Mouse (Mus musculus) effector memory CD4-positive, alpha-beta T cell, adult 5 months (primary cell): ENCODE measurements around the gene Olfr169. TPM values are rescaled to one million over a fixed set of nuclear protein-coding genes. Genes with fewer than 3 reads are reported as not detected.

Source experiments
- polyA plus RNA-seq: library from polyadenylated mRNA; unstranded; fragments of 100-300 nt; shearing (Covaris generic); gene quantifications from one replicate; pipeline ENCODE4 v1.2.1, GENCODE M21; 2017

Olfr169 gene
- polyA plus RNA-seq: not detected

DNA sequence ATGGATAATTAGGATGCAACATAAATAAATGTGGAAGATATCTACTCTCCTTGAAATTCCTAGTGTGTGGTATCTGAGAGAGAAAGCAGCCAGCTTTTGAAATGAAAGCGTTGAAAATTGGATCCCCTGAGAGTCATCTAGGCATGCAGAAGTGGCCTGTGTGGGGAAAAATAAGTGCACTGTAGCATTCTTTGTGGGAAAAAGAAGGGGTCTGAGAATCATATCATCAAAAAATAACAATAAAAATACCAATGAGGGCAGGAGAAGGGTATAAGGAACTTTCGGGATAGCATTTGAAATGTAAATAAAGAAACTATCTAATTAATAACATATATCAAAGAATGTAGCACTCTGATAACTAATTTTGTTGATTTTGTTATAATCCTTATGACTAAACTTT lies at the start of gene Olfr169:
Gene Olfr169 (minus strand): TSS at position 101 of the 400 bp plus-strand sequence.

DNA sequence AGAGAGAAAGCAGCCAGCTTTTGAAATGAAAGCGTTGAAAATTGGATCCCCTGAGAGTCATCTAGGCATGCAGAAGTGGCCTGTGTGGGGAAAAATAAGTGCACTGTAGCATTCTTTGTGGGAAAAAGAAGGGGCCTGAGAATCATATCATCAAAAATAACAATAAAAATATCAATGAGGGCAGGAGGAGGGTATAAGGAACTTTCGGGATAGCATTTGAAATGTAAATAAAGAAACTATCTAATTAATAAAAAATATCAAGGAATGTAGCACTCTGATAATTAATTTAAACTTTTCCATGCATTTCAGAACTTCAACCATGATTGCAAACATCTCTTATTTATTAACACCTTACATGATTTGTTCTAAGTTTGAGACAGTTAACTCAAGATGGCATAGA lies 40.2 kb upstream of the Olfr169 start, which contains the start of gene Olfr170:
Gene Olfr170 (minus strand): TSS at position 101 of the 400 bp plus-strand sequence.

DNA sequence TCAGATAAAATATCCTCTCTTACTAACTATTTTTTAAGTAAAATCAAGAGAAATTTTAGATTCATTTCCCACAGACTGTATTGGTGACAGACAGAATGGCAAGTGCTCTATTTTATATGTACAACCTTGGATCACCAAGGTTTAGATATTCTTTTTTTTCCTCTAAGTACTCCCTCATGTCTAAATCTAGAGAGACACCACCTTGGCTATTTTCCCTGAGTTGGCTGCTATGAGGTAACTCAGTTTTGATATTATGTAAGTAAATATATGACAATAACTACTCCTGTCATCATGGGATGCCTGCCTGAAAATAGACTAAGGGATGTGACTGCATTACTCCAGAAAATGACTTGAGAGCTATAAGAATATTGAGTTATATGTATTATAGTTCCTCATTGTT lies 36.2 kb downstream of the Olfr169 start, which contains the start of gene Olfr168:
Gene Olfr168 (minus strand): TSS at position 101 of the 400 bp plus-strand sequence.

DNA sequence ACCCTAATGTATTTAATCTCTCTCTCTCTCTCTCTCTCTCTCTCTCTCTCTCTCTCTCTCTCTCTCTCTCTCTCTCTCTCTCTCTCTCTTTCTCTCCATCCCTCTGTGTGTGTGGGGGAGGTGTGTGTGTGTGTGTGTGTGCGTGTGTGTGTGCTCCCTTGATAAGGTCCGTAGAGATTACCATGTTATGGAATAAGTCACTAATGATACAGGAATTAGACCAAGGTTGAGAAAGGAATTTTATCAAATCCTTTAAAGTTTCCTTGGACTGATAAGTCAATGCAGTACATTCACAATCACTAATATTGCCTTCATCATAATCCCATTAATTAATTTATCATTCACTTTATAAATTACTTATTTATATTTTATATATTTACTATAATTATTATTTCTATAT lies 49.4 kb downstream of the Olfr169 start, which contains the start of gene Olfr167:
Gene Olfr167 (minus strand): TSS at position 101 of the 400 bp plus-strand sequence.

Other genes starting within 250 kb of the Olfr169 start
- gene Olfr165, start 148.7 kb downstream of the Olfr169 start, polyA plus RNA-seq: not detected
- gene Olfr166, start 88.1 kb downstream of the Olfr169 start, polyA plus RNA-seq: not detected
- gene Olfr167, start 49.5 kb downstream of the Olfr169 start, polyA plus RNA-seq: 0.14 TPM
- not detected for gene Olfr168, start 36.3 kb downstream of the Olfr169 start, polyA plus RNA-seq
- gene Olfr170, start 40.1 kb upstream of the Olfr169 start, polyA plus RNA-seq: not detected
- gene Olfr171, start 58.1 kb upstream of the Olfr169 start, polyA plus RNA-seq: not detected
- gene Lamp3, start 134.6 kb upstream of the Olfr169 start, polyA plus RNA-seq: not detected
- 16.1 TPM for gene B3gnt5, start 188.4 kb upstream of the Olfr169 start, polyA plus RNA-seq